Mouse (Mus musculus): ENCODE data around the gene Camkmt. TPM values are rescaled to one million over a fixed set of nuclear protein-coding genes. Genes with fewer than 3 reads are reported as not detected.

Camkmt gene
- polyA plus RNA-seq, 1 experiment from 2014 or later: 13.6 TPM

GRCm38 (mm10) chr17:85382906-85383305 lies 292.6 kb downstream of the Camkmt start:
- WGBS: 87% methylated on average over 6 of the region's 6 CpGs
- H3K36me3 ChIP-seq: no peaks in the 10 kb centered on the region
- no peak overlapping the region for H3K9ac ChIP-seq
- no peak overlapping the region for H3K27ac ChIP-seq
- no peak overlapping the region for H3K4me3 ChIP-seq
- H3K4me1 ChIP-seq: no peaks in the 10 kb centered on the region
- no peak overlapping the region for H3K4me2 ChIP-seq (replicated peaks)
- no peak for ATAC-seq (ENCODE audit: low FRiP score)
- no peaks in the 10 kb centered on the region for H3K9me3 ChIP-seq (replicated peaks)
- peaks cover 25% of the 10 kb centered on the region; the same call in 1 of the 2 replicates for H3K27me3 ChIP-seq

GRCm38 (mm10) chr17:85393091-85393890 lies 302.9 kb downstream of the Camkmt start:
- WGBS: 30% methylated on average over 16 of the region's 16 CpGs
- peaks cover 15% of the 10 kb centered on the region for H3K27me3 ChIP-seq
- peak overlapping the region; percentile 64; the same call in 1 of the 2 replicates for H3K27ac ChIP-seq
- no peak overlapping the region for H3K4me3 ChIP-seq
- H3K9ac ChIP-seq: no peak overlapping the region
- H3K9me3 ChIP-seq (replicated peaks): no peaks in the 10 kb centered on the region
- ATAC-seq (ENCODE audit: low FRiP score): peak; percentile 50
- H3K36me3 ChIP-seq: no peaks in the 10 kb centered on the region
- peak overlapping the region; percentile 11; the same call in 1 of the 2 replicates for H3K4me2 ChIP-seq (replicated peaks)
- peaks cover 25% of the 10 kb centered on the region for H3K4me1 ChIP-seq

GRCm38 (mm10) chr17:85393891-85394321 lies 303.6 kb downstream of the Camkmt start:
- Histone ChIP-seq H3K9ac (no peak overlapping the region), H3K36me3 (no peaks in the 10 kb centered on the region), H3K4me2 (replicated peaks) (peak overlapping the region; percentile 33), H3K27me3 (peaks cover 16% of the 10 kb centered on the region), H3K27ac (peak overlapping the region; percentile 64), H3K4me3 (no peak overlapping the region), H3K9me3 (replicated peaks) (no peaks in the 10 kb centered on the region), H3K4me1 (peaks cover 25% of the 10 kb centered on the region)
- WGBS: 37% methylated on average over 7 of the region's 7 CpGs
- ATAC-seq (ENCODE audit: low FRiP score): peak; percentile 69; the same call in 1 of the 2 replicates

GRCm38 (mm10) chr17:85395502-85395901 lies 305.1 kb downstream of the Camkmt start:
- Histone ChIP-seq H3K9me3 (replicated peaks) (no peaks in the 10 kb centered on the region), H3K4me3 (no peak overlapping the region), H3K9ac (no peak overlapping the region), H3K27me3 (peaks cover 7% of the 10 kb centered on the region), H3K27ac (0 out of 2 replicates have a peak overlapping the region, but pooled peaks have one; percentile 18), H3K4me1 (peaks cover 25% of the 10 kb centered on the region), H3K4me2 (replicated peaks) (no peak overlapping the region), H3K36me3 (no peaks in the 10 kb centered on the region)
- no peak for ATAC-seq (ENCODE audit: low FRiP score)
- 34% methylated on average over 5 of the region's 5 CpGs for WGBS

- no peaks in the 10 kb centered on the region for H3K9me3 ChIP-seq (replicated peaks)
- peaks cover 22% of the 10 kb centered on the region for H3K27me3 ChIP-seq
- 77% methylated on average over 4 of the region's 4 CpGs for WGBS
- no peak overlapping the region for H3K4me3 ChIP-seq
- H3K27ac ChIP-seq: no peak overlapping the region
- H3K4me1 ChIP-seq: peaks cover 3% of the 10 kb centered on the region; the same call in 1 of the 2 replicates
- H3K4me2 ChIP-seq (replicated peaks): no peak overlapping the region
- no peak for ATAC-seq (ENCODE audit: low FRiP score)
- H3K36me3 ChIP-seq: no peaks in the 10 kb centered on the region
- no peak overlapping the region for H3K9ac ChIP-seq
These were observed 310.4 kb downstream of the Camkmt start for GRCm38 (mm10) chr17:85400751-85401150.

- Histone ChIP-seq H3K27ac (no peak overlapping the region), H3K9ac (no peak overlapping the region), H3K36me3 (no peaks in the 10 kb centered on the region), H3K27me3 (peaks cover 15% of the 10 kb centered on the region), H3K4me2 (replicated peaks) (no peak overlapping the region), H3K4me1 (no peaks in the 10 kb centered on the region), H3K9me3 (replicated peaks) (no peaks in the 10 kb centered on the region), H3K4me3 (no peak overlapping the region)
- 79% methylated on average over 5 of the region's 5 CpGs for WGBS
- ATAC-seq (ENCODE audit: low FRiP score): no peak
These were observed 314.8 kb downstream of the Camkmt start for GRCm38 (mm10) chr17:85405161-85405560.

- Histone ChIP-seq H3K27ac (no peak overlapping the region), H3K9ac (no peak overlapping the region), H3K4me1 (no peaks in the 10 kb centered on the region), H3K4me2 (replicated peaks) (no peak overlapping the region), H3K36me3 (no peaks in the 10 kb centered on the region), H3K4me3 (no peak overlapping the region), H3K27me3 (peaks cover 14% of the 10 kb centered on the region), H3K9me3 (replicated peaks) (0 out of 2 replicates have a peak, but pooled peaks cover 5% of the 10 kb centered on the region)
- 79% methylated on average over 10 of the region's 10 CpGs for WGBS
- ATAC-seq (ENCODE audit: low FRiP score): no peak
These were observed 315.8 kb downstream of the Camkmt start for GRCm38 (mm10) chr17:85406195-85406594.

GRCm38 (mm10) chr17:85428831-85429230 lies 338.5 kb downstream of the Camkmt start:
- Histone ChIP-seq H3K9me3 (replicated peaks) (no peaks in the 10 kb centered on the region), H3K4me1 (peaks cover 2% of the 10 kb centered on the region; the same call in 1 of the 2 replicates), H3K9ac (no peak overlapping the region), H3K27ac (no peak overlapping the region), H3K36me3 (no peaks in the 10 kb centered on the region), H3K4me2 (replicated peaks) (no peak overlapping the region), H3K27me3 (no peaks in the 10 kb centered on the region), H3K4me3 (no peak overlapping the region)
- ATAC-seq (ENCODE audit: low FRiP score): no peak
- 74% methylated on average over 7 of the region's 7 CpGs for WGBS

GRCm38 (mm10) chr17:85432923-85433322 lies 342.6 kb downstream of the Camkmt start:
- H3K36me3 ChIP-seq: no peaks in the 10 kb centered on the region
- WGBS: 69% methylated on average over 8 of the region's 8 CpGs
- no peak for ATAC-seq (ENCODE audit: low FRiP score)
- no peaks in the 10 kb centered on the region for H3K9me3 ChIP-seq (replicated peaks)
- H3K27me3 ChIP-seq: 0 out of 2 replicates have a peak, but pooled peaks cover 3% of the 10 kb centered on the region
- H3K9ac ChIP-seq: no peak overlapping the region
- H3K27ac ChIP-seq: no peak overlapping the region
- peaks cover 5% of the 10 kb centered on the region; the same call in 1 of the 2 replicates for H3K4me1 ChIP-seq
- H3K4me3 ChIP-seq: no peak overlapping the region
- no peak overlapping the region for H3K4me2 ChIP-seq (replicated peaks)

GRCm38 (mm10) chr17:85443036-85443435 lies 352.7 kb downstream of the Camkmt start:
- 87% methylated on average over 8 of the region's 8 CpGs for WGBS
- Histone ChIP-seq H3K4me1 (no peaks in the 10 kb centered on the region), H3K9ac (no peak overlapping the region), H3K27me3 (peaks cover 18% of the 10 kb centered on the region), H3K36me3 (no peaks in the 10 kb centered on the region), H3K4me2 (replicated peaks) (no peak overlapping the region), H3K9me3 (replicated peaks) (no peaks in the 10 kb centered on the region), H3K27ac (no peak overlapping the region), H3K4me3 (no peak overlapping the region)
- no peak for ATAC-seq (ENCODE audit: low FRiP score)

- no peak overlapping the region for H3K27ac ChIP-seq
These were observed 364.1 kb downstream of the Camkmt start for GRCm38 (mm10) chr17:85454419-85454983.

GRCm38 (mm10) chr17:85455063-85455462 lies 364.7 kb downstream of the Camkmt start:
- H3K4me1 ChIP-seq: peaks cover 7% of the 10 kb centered on the region
- H3K4me2 ChIP-seq (replicated peaks): peak overlapping the region; percentile 33
- no peak overlapping the region for H3K9ac ChIP-seq
- H3K27ac ChIP-seq: no peak overlapping the region
- H3K9me3 ChIP-seq (replicated peaks): no peaks in the 10 kb centered on the region
- ATAC-seq (ENCODE audit: low FRiP score): no peak
- H3K4me3 ChIP-seq: no peak overlapping the region
- H3K27me3 ChIP-seq: peaks cover 88% of the 10 kb centered on the region
- no peaks in the 10 kb centered on the region for H3K36me3 ChIP-seq
- WGBS: 5% methylated on average over 16 of the region's 16 CpGs

More at GRCm38 (mm10) chr17:85454419-85454983, 364.1 kb downstream of the Camkmt start:
- Histone ChIP-seq H3K27me3 (peaks cover 88% of the 10 kb centered on the region), H3K4me2 (replicated peaks) (peak overlapping the region; percentile 33), H3K4me3 (no peak overlapping the region), H3K4me1 (peaks cover 7% of the 10 kb centered on the region), H3K9ac (no peak overlapping the region), H3K9me3 (replicated peaks) (no peaks in the 10 kb centered on the region), H3K36me3 (no peaks in the 10 kb centered on the region)
- 3% methylated on average over 23 of the region's 23 CpGs for WGBS
- 0 out of 2 replicates have a peak, but pooled peaks have one; percentile 56 for ATAC-seq (ENCODE audit: low FRiP score)
